Mouse (Mus musculus): ENCODE data around the gene Ip6k3.

- TF ChIP-seq CTCF (IDR thresholded peaks at IDR 0.05; ENCODE audit: low read depth) (no peak), EP300 (IDR thresholded peaks at IDR 0.05; ENCODE audit: low read depth) (no peak)
Measured at GRCm38 (mm10) chr17:27155752-27156151, 11.8 kb downstream of the Ip6k3 start.

All from liver, embryonic 14.5 days (tissue).